Mouse (Mus musculus) layer of hippocampus, adult 9-11 months (tissue): Measurements from ENCODE around the gene Cyfip1.

Experiments
- DNase-seq: peaks from one replicate; pipeline ENCODE4 v3.0.0; 2022

The Cyfip1 gene

DNA sequence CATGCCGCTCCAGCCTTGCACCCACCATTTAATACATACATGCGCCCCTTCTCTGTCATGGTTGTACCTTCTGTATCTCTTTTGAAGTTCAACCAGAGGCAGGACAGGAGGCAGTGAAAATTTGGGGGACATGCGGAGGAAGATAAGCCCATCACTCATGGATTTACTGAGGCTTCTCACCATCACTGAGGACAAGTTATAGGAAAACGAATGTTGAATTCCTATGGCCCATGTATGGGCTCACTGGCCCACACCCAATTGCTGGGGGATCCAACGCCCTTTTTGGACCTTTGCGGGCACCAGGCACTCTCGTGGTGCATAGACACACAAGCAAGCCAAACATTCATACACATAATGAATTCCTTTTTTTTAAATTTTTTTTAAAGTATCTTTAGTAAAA is at the start of gene Cyfip1:
Gene Cyfip1, plus strand, starts transcription at position 301 of the 400 bp plus-strand sequence.
- no peak for DNase-seq

DNA sequence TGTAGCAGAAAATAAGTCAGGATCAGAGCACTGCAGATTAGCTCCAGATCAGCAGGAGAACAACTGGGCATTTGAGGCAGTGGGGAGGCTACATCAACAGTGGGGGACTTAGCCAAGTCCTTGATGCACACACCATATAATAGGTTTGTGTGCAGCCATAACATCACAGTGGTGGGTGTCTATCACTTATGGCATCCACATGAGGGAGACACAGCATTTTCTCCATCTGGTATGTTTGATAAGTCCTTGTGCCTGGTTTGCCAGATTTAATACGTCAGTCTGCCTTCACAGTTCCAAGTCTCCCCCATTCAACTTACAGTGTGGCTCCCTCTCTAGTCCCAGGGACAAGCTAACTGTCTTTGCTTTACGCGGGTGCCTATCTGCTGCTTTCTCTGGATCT is 49.3 kb upstream of the Cyfip1 start:
- peak; percentile 60 for DNase-seq

DNA sequence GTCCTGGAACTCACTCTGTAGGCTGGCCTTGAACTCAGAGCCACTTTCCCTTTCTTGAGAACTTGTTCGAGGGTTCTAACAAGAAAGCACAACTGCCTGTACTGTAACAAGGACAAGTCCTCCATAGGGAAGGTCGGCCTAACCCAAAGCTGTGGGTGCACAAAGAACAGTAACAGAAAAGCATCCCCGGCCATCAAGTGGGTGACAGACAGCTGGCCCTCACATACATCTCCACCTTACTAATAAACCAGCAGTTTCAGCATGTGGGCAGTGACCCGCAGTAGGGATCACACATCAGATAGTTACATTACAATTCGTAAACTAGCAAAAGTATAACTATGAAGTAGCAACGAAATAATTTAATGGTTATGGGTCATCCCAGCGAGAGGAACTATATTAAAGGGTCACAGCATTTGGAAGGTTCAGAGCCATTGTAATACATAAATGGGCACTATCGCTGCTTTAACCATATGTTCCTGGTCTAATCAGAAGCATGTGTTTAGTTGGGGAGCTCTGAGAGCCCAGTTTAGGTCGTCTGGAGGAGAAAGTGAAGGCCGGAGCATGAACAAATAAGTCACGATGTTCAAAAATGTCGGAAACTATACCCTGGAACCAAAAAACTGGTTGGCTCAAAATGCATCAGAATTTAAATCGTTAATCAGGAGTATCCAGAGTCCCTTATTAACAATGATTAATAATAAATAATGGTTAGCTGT is 48.2 kb upstream of the Cyfip1 start:
- no peak for DNase-seq

DNA sequence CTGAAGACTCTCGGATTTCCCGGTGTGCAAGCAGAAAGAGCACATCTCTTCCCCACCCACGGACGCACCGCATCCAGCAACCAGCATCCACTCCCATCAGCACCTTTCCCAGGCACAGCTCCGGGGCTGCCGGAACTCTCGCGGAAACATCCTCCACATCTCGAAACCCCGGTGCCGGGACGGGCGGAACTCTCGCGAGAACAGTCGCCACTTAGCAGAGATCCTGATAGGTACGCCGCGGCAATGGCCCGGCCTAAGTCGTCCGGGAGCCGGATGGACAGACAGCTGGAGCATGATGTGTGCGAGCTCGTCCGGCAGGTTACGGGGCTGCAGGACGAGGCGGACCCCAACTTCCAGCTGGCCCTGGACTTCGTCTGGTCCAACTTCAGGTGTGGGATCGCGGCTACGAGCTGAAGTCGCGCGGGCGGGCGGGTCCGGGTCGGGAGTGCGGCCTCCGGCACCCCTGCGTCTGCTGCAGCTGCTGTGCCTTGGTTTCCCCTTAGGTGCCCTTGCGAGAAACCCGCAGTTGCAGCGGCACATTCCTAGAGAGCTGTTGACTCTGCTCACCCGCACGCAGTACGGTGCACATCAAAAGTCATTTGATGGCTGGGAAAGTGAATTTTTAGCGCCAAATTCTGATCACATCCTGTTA is 47.5 kb upstream of the Cyfip1 start, which contains the start of gene Tubgcp5:
Gene Tubgcp5, plus strand, starts transcription at position 203 of the 652 bp plus-strand sequence.
- DNase-seq, result peak; percentile 98

DNA sequence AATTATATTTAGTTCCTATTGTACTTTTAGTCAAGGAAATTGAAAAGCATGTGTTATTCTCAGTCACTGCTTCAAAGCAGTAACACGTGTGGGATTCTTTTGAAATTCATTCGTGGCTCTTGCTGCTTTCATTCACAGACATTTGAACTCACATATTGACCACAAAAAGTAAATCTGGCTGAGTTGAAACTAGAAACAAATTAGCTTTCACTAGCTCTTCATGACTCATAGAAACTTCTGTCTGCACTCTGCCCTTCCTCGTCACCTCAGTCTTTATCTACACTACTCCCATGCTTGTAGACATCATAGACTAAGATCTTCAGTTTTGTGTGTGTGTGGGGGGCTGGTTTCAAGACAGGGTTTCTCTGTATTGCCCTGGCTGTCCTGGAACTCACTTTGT is 41.6 kb upstream of the Cyfip1 start:
- DNase-seq, result no peak

DNA sequence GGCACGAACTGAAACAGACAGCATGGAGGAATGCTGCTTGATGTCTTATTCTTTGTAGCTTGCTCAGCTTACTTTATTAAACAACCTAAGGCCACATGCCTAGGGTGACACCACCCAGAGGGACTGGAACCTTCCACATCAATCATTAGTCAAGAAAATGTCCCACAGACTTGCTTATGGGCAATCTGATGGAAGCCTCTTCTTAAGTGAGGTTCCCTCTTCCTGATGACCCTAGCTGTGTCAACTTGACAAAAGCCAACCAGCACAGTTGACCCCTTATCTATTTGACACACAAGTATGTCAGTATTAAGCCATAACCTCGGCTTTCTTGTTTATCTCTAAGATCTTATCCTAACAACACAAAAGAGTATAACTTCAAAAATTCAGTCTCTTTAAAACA is 31.6 kb upstream of the Cyfip1 start:
- no peak for DNase-seq

DNA sequence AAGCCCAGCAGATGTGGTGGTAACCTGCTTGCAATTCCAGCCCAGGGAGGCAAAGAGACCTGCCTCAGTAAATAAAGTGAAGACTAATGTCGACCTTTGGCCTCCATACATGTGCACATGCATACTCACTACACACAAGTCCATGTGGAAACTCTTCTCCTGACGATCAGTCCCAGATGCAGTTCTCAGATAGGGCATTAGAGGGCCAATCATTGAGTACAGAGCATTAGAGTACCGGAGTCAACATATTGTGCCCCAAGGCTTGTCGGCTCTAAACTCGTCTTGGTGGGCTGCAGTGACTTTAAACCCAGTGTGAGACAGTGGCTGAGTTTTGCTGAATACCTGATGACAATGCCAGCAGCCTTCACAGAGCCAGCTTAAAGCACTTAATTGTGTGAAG is 17.1 kb upstream of the Cyfip1 start:
- DNase-seq, result no peak

DNA sequence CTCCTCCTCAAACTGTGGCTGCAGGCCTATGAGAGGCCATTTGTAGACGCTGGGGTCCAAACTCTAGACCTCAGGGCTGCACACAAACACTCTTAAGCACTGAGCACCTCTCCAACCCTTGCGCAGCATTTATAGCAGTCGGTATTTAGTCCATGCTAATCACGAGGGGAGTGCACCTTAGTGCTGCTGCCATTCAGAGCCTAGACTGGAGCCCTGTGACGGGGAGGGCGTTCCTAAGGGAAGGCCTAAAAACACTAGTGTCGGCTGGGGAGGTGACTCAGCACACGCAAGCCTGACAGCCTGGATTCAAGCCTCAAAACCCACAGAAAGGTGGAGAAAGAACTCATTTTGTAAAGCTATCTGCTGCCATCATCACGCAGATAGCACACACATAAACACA is 14.0 kb upstream of the Cyfip1 start:
- DNase-seq, result no peak

DNA sequence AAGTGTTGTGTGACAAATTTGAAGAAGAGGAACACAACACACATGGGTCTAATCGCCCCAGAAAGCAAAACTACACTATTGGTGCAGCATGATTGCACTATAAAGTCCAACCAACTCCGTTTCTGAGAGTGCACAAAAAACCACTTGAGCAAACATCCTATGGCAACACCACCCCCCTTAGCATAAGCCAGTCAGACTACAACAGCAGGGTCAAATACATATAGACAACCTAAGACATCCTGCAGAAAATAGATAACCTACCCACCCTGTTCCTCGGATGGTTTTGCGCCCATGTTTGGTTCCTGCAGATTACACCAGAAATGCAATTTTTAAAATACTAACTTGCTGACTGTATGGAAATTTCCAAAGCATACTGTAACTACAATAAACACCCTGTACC is 4.7 kb upstream of the Cyfip1 start:
- DNase-seq, result no peak

DNA sequence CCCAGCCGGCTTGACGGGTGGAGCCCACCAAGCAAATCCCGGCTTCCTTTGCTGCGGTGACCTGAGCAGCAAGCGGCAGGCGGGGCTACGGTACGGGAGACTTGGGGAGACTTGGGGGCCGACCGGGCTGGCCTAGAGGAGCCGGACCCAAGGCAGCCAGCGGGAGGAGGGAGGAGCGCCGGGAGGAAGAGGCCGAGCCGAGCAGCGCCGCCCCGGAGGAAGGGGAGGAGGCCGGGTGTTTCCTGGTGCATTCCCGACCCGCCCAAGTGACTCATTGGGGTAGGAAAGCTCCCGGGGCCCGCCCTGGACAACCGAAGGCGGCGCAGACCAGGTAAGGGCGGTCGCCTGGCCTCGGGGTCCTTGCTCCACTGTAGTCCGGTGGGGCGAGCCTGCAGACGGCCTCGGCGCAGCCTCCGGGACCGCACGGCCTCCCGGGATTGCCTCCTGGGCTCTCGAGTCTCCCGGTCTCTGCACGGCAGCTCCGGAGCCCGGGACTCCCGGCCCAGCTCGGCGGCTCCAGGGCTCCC is 495 bp downstream of the Cyfip1 start:
- DNase-seq, result peak; percentile 89

DNA sequence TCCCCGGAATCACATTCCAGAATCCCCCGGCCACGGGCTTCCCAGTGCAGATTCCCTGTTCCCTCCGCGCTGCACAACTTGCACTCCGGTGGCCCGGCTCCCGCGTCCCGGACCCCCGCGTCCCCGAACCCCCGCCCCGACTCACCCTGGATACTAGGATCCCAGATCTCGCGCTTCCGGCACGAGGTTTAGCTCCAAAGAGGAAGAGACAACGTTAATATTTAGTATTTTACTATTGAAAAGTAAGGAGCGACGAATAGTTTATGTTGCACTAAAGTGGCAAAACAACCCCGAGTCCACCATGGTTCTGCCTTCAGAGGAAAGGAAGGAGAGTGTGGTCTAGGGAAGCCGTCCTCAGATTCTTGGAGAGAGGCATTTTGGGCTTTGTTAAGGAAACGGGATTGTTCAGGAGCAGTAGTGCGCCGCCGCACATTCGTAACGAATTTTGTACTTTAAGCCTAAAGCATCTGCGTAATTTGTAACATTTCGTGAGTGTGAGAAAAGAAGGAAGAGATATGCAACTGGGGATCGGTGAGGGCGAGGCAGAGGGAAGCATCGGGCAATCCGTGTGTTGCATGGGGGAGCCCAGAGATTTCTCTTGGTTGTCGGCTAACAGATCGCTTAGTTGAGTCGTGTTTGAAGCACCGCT is 1.1 kb downstream of the Cyfip1 start:
- DNase-seq, result no peak

DNA sequence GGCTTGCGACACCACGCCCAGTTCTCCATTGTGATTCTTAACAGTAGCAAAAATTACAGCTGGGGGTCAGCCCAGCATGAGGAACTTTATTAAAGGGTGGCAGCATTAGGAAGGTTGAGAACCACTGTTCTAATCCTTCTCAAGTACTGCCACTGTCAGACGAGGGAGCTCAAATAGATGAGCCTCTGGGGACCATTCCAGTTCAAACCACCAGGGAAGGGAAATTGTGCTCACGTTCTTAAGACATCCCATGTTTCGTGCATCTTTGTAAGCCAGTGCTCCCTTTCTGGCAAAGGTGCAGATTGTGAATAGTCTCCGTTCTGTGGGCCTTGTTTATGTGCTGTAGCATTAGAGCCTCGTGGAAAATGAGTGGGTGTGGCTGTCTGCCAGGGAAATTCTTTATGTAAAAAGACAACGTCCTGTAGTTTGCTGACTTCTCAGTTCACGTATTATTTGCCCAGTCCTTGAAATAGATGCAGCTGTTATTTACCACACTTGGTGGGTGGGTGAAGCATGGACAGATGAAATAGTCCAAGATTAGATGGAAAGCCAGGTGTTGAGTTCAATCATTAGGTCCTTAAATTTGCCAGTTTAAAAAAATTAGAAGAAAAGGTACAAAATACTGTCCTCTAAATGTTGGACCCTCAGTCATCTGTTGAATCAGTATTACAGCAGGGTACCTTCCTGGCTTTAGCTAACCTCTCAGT is 5.2 kb downstream of the Cyfip1 start:
- DNase-seq, result no peak

DNA sequence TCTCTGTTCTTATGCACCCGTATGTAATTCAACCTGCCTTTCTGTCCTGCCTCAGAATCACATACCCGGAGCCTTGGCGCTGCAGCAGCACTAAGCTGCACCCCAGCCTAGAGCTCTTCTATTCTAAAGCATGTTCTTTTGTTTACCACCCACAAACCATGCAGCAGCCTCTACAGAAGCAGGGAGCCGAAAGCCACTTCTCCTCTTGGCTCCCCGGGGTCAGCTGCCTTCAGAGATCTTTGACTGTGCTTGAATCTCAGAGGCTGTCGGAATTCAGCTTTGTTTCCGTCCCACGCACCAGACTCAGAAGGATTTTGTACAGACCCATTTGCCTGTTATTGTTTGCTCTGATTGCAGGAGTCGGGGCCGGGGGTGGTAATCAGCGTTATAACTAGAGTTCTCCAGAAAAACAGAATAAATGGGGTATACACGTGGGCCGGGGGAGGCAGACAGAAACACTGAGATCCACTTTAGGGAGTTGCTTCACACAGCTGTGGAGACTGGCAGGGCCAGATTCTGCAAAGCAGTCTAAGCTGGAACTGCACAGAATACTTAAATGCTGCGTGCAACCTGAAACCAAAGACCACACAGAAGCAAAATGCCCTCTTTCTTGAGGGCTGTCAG is 8.5 kb downstream of the Cyfip1 start:
- peak; percentile 93 for DNase-seq

DNA sequence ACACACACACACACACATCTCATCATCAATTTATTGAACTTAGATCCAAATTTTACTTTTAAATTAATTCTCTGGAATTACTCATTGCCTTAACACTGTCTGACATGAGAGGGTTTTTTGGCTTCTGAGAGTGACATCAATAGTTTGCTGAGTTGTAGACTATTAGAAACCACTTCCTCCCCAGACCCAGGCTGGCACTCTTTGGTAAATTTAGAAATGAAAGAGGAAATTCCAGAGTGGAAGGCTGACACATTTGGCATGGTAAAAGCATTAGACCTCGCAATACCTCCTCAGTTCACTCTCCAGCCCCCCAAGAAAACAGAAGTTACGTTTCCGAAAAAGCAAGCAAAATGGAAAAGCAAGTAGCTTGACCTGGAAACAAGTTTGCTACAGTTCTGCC is 11.2 kb downstream of the Cyfip1 start:
- no peak for DNase-seq

DNA sequence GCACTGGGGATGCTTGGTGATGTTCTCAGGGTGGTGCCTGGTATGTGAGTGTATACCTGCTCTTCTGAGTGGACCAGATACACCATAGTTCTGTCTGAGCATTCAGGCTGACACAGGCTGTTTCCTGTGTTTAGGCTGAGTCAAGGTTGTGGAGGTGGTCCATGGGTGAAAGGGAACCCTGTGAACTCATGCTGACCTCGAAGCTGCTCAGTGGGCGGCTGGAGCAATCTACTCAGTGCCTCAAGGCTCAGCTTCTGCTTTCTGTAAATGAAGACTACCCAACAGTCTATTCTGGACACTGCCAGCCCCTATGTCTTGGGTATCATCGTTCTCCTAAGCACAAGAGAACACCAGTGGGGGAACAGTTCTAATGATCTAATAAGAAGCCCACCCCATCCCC is 14.1 kb downstream of the Cyfip1 start:
- peak; percentile 61 for DNase-seq

DNA sequence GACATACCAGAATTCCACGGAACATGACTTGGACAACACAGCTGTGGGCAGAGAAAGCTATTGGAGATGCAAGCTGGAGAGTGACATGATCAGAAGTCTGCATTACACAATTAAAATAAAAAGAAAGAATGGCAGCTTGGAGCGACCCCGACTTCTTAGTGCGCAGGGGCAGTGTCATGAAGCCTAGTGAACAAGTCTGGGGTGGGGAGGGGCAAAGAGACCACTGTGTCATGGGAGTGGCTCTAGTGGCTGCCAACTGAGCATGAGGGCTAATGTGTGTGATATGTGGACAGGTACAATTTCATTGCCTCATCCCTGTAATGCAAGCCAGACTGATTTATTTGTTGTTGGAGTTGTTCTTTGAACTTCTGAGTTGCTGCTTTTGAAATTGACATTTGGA is 15.2 kb downstream of the Cyfip1 start:
- no peak for DNase-seq

DNA sequence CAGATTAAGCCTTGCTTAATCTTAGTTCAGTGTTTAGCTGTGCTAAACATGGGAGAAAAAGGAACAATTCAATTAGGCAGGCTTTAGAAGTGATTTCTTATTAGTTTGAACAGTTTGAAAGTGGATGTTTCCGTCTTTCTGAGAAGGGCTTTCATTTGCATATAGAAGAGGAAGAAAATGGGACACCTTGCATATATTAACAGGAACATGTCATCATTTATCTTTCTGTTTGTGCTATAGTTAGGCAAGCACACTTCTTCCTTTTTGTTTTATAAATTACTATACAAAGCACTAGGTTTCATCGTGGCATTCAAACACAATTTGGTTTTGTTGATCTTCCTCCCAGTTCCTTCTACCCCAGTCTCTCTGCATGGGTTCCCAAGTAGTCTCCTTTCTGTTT is 16.2 kb downstream of the Cyfip1 start:
- DNase-seq, result no peak

DNA sequence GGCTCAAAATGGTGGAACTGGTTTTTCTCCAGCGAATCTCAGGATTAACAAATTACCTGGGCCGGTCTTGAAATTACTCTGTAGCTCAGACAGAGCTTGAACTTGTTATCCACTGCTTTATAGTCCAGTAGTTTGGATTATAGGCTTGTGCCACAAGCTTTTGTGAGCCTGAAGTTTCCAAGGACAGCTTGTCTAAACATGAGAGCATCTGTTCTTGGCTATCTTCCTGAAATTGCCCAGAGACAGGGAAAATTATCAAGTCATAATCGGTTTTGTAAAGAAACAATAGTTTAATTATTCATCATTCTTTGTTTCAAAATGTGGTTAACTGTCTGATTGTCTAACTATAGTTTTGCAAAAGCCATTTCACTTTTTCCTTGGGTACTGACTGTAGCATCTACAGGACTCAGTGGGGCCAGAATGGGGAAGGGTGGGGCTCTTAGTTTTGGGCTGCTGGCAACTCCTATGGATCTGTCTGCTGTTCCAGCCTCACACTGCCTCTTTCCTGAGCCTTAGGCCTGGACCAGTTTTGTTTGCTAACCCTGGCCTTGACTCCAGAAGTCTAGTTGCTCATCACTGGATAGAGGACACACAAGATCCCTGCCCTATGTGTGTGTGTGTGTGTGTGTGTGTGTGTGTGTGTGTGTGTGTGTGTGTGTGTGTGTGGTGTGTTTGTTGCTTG is 17.4 kb downstream of the Cyfip1 start:
- DNase-seq, result no peak

DNA sequence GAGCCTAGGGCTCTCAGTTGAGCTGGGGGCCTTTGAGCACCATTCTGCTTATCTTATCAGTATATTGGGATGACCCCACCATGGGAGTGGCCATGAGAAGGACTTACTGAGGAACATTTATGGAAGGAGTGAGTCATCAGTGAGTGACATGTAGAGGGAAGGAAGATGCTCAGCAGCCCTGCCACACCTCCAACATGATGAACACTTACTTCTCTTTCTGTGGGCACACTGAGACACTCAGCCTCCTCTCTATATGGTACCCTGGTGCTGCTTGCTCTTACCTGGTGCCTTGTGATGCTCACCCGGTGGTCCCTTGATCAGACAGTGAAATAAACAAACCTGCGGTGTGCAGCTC is 17.9 kb downstream of the Cyfip1 start:
- DNase-seq, result peak; percentile 58

DNA sequence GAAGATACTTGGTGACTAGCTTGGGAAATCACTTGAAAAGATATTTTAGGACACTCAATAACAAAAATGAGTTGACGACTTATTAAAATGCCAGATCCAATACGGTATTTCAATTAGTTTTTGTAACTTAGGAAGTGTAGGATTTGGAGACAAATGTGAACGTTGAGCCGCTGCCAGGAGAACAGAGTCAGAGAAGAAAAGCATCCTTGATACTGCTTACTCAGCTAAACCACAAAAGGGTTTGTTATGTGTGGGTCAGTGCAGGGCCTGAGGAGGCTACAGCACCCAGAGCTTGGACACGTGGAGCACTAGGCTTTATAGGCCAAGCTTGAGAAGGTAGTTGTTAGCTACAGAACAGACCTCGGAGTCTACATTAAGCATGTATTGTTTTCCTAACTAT is 18.4 kb downstream of the Cyfip1 start:
- DNase-seq, result peak; percentile 56

DNA sequence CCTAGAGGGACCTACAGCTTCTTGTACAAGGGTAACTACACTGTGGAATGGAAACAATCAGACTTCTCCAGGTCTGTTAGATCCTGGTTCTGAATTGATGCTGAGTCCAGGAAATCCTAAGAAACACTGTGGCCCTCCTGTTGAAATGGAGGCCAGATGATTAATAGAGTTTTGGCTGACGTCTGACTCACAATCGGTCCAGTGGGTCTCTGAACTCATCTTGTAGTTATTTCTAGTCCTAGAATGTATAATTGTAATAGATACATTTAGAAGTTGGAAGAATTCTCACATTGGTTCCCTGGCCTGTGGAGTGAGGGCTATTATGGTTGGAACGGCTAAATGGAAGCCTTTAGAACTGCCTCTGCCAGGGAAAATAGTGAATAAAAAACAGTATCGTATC is 19.6 kb downstream of the Cyfip1 start:
- no peak for DNase-seq

DNA sequence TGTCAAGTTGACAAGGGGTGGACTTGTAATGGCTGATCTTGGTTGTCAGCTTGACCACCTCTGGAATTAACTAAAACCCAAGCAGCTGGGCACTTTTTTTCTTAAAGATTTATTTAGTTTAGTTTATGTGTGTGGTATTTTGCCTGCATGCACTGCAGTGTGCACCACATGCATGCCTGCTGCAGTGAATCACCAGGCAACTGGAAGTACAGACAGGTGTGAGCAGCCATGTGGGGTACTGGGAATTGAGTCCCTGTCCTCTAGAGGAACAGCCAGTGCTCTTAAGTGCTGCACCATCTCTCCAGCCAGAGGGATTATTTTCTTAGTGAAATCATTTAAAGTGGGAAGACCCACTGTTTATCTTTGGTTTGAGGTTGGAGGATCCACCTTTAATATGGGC is 23.5 kb downstream of the Cyfip1 start:
- no peak for DNase-seq
